Mouse (Mus musculus) heart, adult 2 months (tissue): ENCODE measurements around the gene Raet1e.

ENCODE experiments used
- CTCF ChIP-seq: fragments of 200-600 bp; IDR thresholded peaks from 2 replicates; pipeline ENCODE4 v1.8.1; 2022; ENCODE audit warnings: antibody characterized with exemption, mild to moderate bottlenecking, moderate library complexity
- EP300 ChIP-seq: fragments of 200-500 bp; IDR thresholded peaks from 2 replicates; pipeline ENCODE4 v1.6.1; 2011; ENCODE audit warnings: low read depth, low read length, control low read depth; ENCODE audit not compliant: insufficient read depth

GRCm38 (mm10) chr10:22274445-22275057 is 116.2 kb downstream of the Raet1e start:
- TF ChIP-seq CTCF = no peak
- no peak for TF ChIP-seq EP300
